Mouse (Mus musculus): ENCODE results near the gene Efnb2. TPM values are rescaled to one million over a fixed set of nuclear protein-coding genes. Genes with fewer than 3 reads are reported as not detected.

The Efnb2 gene
- total RNA-seq, 2 experiments from 2014 or later, result 47.4 to 47.8 TPM

- DNase-seq, result no peak
These were observed 49.1 kb downstream of the Efnb2 start for GRCm38 (mm10) chr8:8611928-8612327.

- DNase-seq, result no peak
These were observed 51.3 kb downstream of the Efnb2 start for GRCm38 (mm10) chr8:8609791-8610190.

GRCm38 (mm10) chr8:8609141-8609540 lies 51.9 kb downstream of the Efnb2 start:
- DNase-seq, result no peak

- DNase-seq, result no peak
These were observed 55.4 kb downstream of the Efnb2 start for GRCm38 (mm10) chr8:8605621-8606020.

GRCm38 (mm10) chr8:8603875-8604274 lies 57.2 kb downstream of the Efnb2 start:
- DNase-seq, result no peak

- DNase-seq, result no peak
These were observed 58.2 kb downstream of the Efnb2 start for GRCm38 (mm10) chr8:8602616-8603461.

GRCm38 (mm10) chr8:8599931-8600330 lies 61.1 kb downstream of the Efnb2 start:
- no peak for DNase-seq

- DNase-seq, result no peak
These were observed 63.6 kb downstream of the Efnb2 start for GRCm38 (mm10) chr8:8597434-8597833.

- no peak for DNase-seq
These were observed 65.0 kb downstream of the Efnb2 start for GRCm38 (mm10) chr8:8595831-8596611.

GRCm38 (mm10) chr8:8593812-8594211 lies 67.2 kb downstream of the Efnb2 start:
- DNase-seq, result no peak

- DNase-seq, result no peak
These were observed 67.7 kb downstream of the Efnb2 start for GRCm38 (mm10) chr8:8593371-8593770.

GRCm38 (mm10) chr8:8592331-8592730 lies 68.7 kb downstream of the Efnb2 start:
- DNase-seq, result no peak

- no peak for DNase-seq
These were observed 77.1 kb downstream of the Efnb2 start for GRCm38 (mm10) chr8:8583981-8584377.

- DNase-seq, result no peak
These were observed 77.6 kb downstream of the Efnb2 start for GRCm38 (mm10) chr8:8583290-8583980.

- DNase-seq, result no peak
These were observed 83.2 kb downstream of the Efnb2 start for GRCm38 (mm10) chr8:8577770-8578303.

- DNase-seq, result no peak
These were observed 84.2 kb downstream of the Efnb2 start for GRCm38 (mm10) chr8:8576833-8577232.

- no peak for DNase-seq
These were observed 84.8 kb downstream of the Efnb2 start for GRCm38 (mm10) chr8:8576286-8576685.

- DNase-seq, result no peak
These were observed 86.2 kb downstream of the Efnb2 start for GRCm38 (mm10) chr8:8574521-8575499.

- no peak for DNase-seq
These were observed 88.8 kb downstream of the Efnb2 start for GRCm38 (mm10) chr8:8572272-8572671.

- DNase-seq, result no peak
These were observed 89.3 kb downstream of the Efnb2 start for GRCm38 (mm10) chr8:8571625-8572215.

GRCm38 (mm10) chr8:8569280-8569679 lies 91.8 kb downstream of the Efnb2 start:
- DNase-seq, result no peak

Measured in heart, postnatal 4 days (tissue).